Mouse (Mus musculus) fibroblast of lung, adult 2 months (primary cell): ENCODE measurements around the gene Mn1.

ENCODE experiments used
- DNase-seq: peaks from one replicate; pipeline ENCODE4 v3.0.0-alpha.2; 2011; ENCODE audit warnings: low read depth

Mn1 gene

DNA sequence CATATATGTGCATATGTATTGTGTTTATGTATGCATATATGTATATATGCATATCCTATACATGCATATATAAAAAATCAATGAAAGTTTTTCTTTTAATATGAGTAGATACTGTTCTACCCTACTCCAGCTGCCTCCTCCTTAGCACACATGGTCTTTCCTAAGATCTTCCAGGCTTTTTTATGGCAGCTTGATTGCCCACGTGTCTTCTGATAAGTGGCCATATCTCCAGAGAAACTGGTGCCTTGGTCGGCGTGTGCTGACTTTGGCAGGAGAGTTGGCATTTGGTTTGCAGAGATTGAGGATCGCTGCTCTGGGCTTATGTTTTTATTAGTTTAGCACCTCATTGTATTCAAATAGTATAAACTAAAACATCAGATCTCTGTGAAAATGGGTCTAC lies 68.7 kb downstream of the Mn1 start:
- no peak for DNase-seq

DNA sequence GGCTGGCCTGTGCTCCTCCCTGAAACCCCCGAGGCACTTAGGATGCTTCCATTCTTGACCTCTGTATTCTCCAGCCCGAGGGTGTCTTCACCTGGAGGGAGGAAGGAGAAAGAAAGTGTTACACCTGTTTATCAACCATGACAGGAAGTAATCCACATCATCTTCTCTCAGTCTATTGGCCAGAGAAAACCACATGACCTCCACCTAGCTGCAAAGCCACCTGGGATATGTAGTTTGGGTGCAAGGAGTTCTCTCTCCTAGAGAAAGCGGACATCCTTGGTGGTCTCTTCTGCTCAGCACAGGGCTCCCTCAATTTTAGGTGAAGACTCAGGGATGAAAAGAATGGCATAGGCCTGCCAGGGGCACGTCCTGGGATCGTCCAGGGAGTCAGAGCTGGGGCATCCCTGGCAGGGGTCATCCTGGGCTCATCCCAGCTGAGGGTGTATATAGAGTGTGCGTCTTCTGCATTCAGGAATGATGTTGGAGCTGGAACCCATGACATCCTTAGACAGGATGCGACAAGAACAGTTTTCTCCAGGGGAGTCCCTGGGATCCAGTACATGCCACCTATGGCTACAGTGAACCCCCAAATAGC lies 72.0 kb downstream of the Mn1 start:
- DNase-seq: no peak

- DNase-seq: no peak
Observed at GRCm38 (mm10) chr5:111490599-111490998, 73.4 kb downstream of the Mn1 start.

- no peak for DNase-seq
Observed at GRCm38 (mm10) chr5:111491485-111491884, 74.3 kb downstream of the Mn1 start.

GRCm38 (mm10) chr5:111500036-111500435 lies 82.9 kb downstream of the Mn1 start:
- DNase-seq: no peak

GRCm38 (mm10) chr5:111501691-111502441 lies 84.7 kb downstream of the Mn1 start:
- DNase-seq: no peak

GRCm38 (mm10) chr5:111505241-111505640 lies 88.1 kb downstream of the Mn1 start:
- no peak for DNase-seq

GRCm38 (mm10) chr5:111505824-111506223 lies 88.7 kb downstream of the Mn1 start:
- DNase-seq: no peak

DNA sequence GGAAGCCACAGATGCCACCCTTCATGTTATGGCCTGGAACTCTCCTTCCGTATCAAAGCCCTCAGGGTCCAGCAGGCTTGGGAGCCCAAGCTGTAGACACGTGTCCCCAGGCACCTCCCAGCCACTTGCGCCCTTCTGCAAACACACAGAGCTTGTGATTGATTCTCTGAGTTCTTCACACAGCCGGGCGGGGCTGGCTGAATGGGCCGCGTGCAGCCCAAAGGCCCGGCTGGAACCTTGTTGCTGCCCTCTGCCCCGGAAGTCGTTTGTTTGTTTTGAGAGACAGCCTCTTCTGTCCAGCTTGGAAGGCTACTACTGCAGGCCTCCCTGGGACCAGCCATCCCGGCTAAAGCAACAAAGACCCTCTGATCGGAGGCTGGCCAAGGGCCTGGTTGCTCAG lies 89.2 kb downstream of the Mn1 start:
- no peak for DNase-seq
